Mouse (Mus musculus) retina, postnatal 1 day (tissue): ENCODE results near the gene Gm3033.
"Not testable (repeated sequence)": the region's sequence is repeated elsewhere in the genome, so short reads cannot be mapped to it uniquely, and the experiment has no call there.

Source experiments
- DNase-seq: peaks from one replicate; pipeline ENCODE4 v3.0.0-alpha.2; 2012

Gene Gm3033

DNA sequence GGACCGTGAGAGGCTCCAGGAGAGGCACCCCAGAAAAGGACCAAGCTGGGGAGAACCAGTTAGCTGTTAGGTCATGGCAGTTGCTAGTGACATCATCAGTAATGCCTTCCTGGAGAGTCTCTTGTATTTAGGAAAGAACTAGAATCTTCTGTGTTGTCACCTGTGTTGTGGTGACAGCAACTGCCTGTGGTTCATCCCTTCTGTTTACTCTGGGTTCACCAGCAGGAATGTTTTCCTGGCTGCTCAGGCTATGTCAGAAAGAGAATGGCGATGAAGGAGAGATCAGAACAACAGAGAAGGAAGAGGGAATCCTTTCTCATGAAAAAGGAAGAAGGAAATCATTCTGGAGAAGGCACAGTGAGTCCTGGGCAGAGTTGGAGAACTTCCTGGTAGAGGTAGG lies at the start of gene Gm3033:
Gene Gm3033 (plus strand): TSS at position 301 of the 400 bp plus-strand sequence.
- not testable (repeated sequence) for DNase-seq

GRCm38 (mm10) chr14:3809774-3810173 lies 36.3 kb upstream of the Gm3033 start, which contains the start of gene Gm3002:
TSS of gene Gm3002 (plus strand) at chr14:3810074.
- not testable (repeated sequence) for DNase-seq

DNA sequence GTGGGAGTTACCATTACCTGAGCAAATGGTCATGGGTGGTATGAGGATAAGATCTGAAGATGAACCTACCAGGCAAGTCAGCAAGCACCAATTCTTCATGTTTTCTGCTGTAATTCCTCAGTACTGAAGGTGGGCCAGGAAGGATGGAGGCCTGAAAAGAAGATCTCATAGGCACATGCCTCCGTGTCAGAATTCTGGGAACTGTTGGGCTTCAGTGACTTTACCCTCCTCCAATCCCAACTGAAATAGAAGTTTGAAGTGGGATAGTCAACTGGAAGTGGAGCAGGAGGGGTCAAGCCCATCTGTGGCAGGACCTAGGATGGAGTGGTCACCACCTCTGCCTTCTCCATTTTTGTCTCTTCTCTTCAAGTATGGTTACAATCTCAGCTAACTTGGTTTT lies 37.8 kb downstream of the Gm3033 start, which contains the start of gene Gm2916:
Gene Gm2916 (plus strand): TSS at position 301 of the 400 bp plus-strand sequence.
- not testable (repeated sequence) for DNase-seq
